Mouse (Mus musculus) left cerebral cortex, adult 2 months (tissue): ENCODE measurements at regions not wholly inside any gene's neighbourhood (a gene's known extent, or its start where the extent isn't known, plus 50 kb on each side); places are given as distances from the start of the nearest gene placed in this dataset.

Experiments
- DNase-seq, 2 experiments: peaks; one replicate each; pipeline ENCODE4 v3.0.0; 2021 to 2022; ENCODE audit warnings: low spot score in 2 of 2, mixed read lengths in 1 of 2; ENCODE audit errors: extremely low spot score in 1 of 2
- H3K27ac ChIP-seq: fragments of 200-600 bp; 2 replicates; pipeline ENCODE4 v1.8.1; 2022
- H3K4me3 ChIP-seq: fragments of 200-600 bp; 2 replicates; pipeline ENCODE4 v1.8.1; 2022
- CTCF ChIP-seq: fragments of 200-600 bp; IDR thresholded peaks from 2 replicates; pipeline ENCODE4 v1.8.1; 2022; ENCODE audit warnings: antibody characterized with exemption, mild to moderate bottlenecking, moderate library complexity
- intact Hi-C: fragments of 180-260 bp; cut with DNase I; formaldehyde crosslinking; loops from one replicate; pipeline ENCODE4 v1.15.1; 2025

- no peak for TF ChIP-seq CTCF
- H3K4me3 ChIP-seq: no peak overlapping the region
- H3K27ac ChIP-seq: no peak overlapping the region
- no peak for DNase-seq
- intact Hi-C loops: loop anchor here (10.0 kb wide), 1 partner anchor 143 kb away; no protein-coding TSS in a partner anchor
Measured at GRCm38 (mm10) chr10:18907276-18907960, 62.6 kb downstream of the Perp start.

GRCm38 (mm10) chr10:18909307-18909706 lies 64.5 kb downstream of the Perp start:
- no peak overlapping the region for H3K4me3 ChIP-seq
- TF ChIP-seq CTCF: no peak; the same call in 1 of the 2 replicates
- intact Hi-C loops: loop anchor here (10.0 kb wide), 1 partner anchor 145 kb away; no protein-coding TSS in a partner anchor
- DNase-seq: no peak
- H3K27ac ChIP-seq: no peak overlapping the region

- Histone ChIP-seq H3K4me3 (no peak overlapping the region), H3K27ac (no peak overlapping the region)
- peak; percentile 22 to 33 for DNase-seq
- TF ChIP-seq CTCF: peak; percentile 56
- intact Hi-C loops: no loop called here
Measured at GRCm38 (mm10) chr10:18910898-18911297, 66.1 kb downstream of the Perp start.

GRCm38 (mm10) chr10:18917120-18917616 lies 72.3 kb downstream of the Perp start:
- Histone ChIP-seq H3K27ac (no peak overlapping the region), H3K4me3 (no peak overlapping the region)
- TF ChIP-seq CTCF: peak; percentile 59
- intact Hi-C loops: loop anchor here (1.0 to 5.0 kb wide), 3 partner anchors 95 to 601 kb away; no protein-coding TSS in a partner anchor
- no peak for DNase-seq

- TF ChIP-seq CTCF: no peak
- DNase-seq: no peak
Measured at GRCm38 (mm10) chr10:18923088-18923821, 78.4 kb downstream of the Perp start.

GRCm38 (mm10) chr10:18927811-18928210 lies 83.0 kb downstream of the Perp start:
- intact Hi-C loops: no loop called here
- no peak for TF ChIP-seq CTCF
- Histone ChIP-seq H3K4me3 (no peak overlapping the region), H3K27ac (no peak overlapping the region)
- DNase-seq: no peak

More at GRCm38 (mm10) chr10:18923088-18923821, 78.4 kb downstream of the Perp start:
- Histone ChIP-seq H3K27ac (no peak overlapping the region), H3K4me3 (no peak overlapping the region)
- intact Hi-C loops: no loop called here

GRCm38 (mm10) chr10:18931344-18931743 lies 84.1 kb downstream of the Tnfaip3 start:
- H3K27ac ChIP-seq: no peak overlapping the region
- intact Hi-C loops: no loop called here
- TF ChIP-seq CTCF: no peak
- H3K4me3 ChIP-seq: no peak overlapping the region
- DNase-seq: no peak

- Histone ChIP-seq H3K4me3 (no peak overlapping the region), H3K27ac (no peak overlapping the region)
- intact Hi-C loops: no loop called here
- no peak for DNase-seq
- no peak for TF ChIP-seq CTCF
Measured at GRCm38 (mm10) chr10:18941447-18941846, 74.0 kb downstream of the Tnfaip3 start.

GRCm38 (mm10) chr10:18941908-18942307 lies 73.5 kb downstream of the Tnfaip3 start:
- no peak for TF ChIP-seq CTCF
- H3K27ac ChIP-seq: no peak overlapping the region
- intact Hi-C loops: no loop called here
- no peak overlapping the region for H3K4me3 ChIP-seq
- DNase-seq: no peak

- H3K27ac ChIP-seq: no peak overlapping the region
- intact Hi-C loops: no loop called here
Measured at GRCm38 (mm10) chr10:18943296-18944075, 72.0 kb downstream of the Tnfaip3 start.

GRCm38 (mm10) chr10:18946727-18947126 lies 68.7 kb downstream of the Tnfaip3 start:
- no peak for DNase-seq
- H3K4me3 ChIP-seq: no peak overlapping the region
- H3K27ac ChIP-seq: no peak overlapping the region
- intact Hi-C loops: no loop called here
- no peak for TF ChIP-seq CTCF

More at GRCm38 (mm10) chr10:18943296-18944075, 72.0 kb downstream of the Tnfaip3 start:
- no peak for TF ChIP-seq CTCF
- DNase-seq: no peak
- no peak overlapping the region for H3K4me3 ChIP-seq
